Mouse (Mus musculus) liver, embryonic 11.5 days (tissue): ENCODE data around the gene Timm23. TPM values are rescaled to one million over a fixed set of nuclear protein-coding genes. Genes with fewer than 3 reads are reported as not detected.
"Not testable (repeated sequence)": the region's sequence is repeated elsewhere in the genome, so short reads cannot be mapped to it uniquely, and the experiment has no call there.

Experiments used
- ATAC-seq: fragments of 200-750 bp; cut with Nextera tagmentation; replicated peaks from 2 replicates; pipeline ENCODE4 v1.8.0; 2017; ENCODE audit warnings: moderate number of reproducible peaks, mild to moderate bottlenecking, moderate TSS enrichment, moderate library complexity; ENCODE audit not compliant: low FRiP score
- DNase-seq: peaks from one replicate; pipeline ENCODE4 v3.0.0-alpha.2; 2017; ENCODE audit warnings: low spot score
- H3K27ac ChIP-seq: fragments of 300-500 bp; sonication (generic); 2 replicates; pipeline ENCODE4 v1.5.1; 2014; ENCODE audit warnings: mild to moderate bottlenecking, low read depth, low read length, control low read depth
- H3K27me3 ChIP-seq: fragments of 300-500 bp; sonication (generic); replicated peaks from 2 replicates; pipeline ENCODE4 v1.6.1; 2014; ENCODE audit warnings: low read length, mixed read lengths; ENCODE audit not compliant: control insufficient read depth, insufficient read depth
- H3K36me3 ChIP-seq: fragments of 300-500 bp; sonication (generic); 2 replicates; pipeline ENCODE4 v1.6.1; 2014; ENCODE audit warnings: mild to moderate bottlenecking, low read length, moderate library complexity, mixed read lengths; ENCODE audit not compliant: control insufficient read depth, insufficient read depth
- H3K4me1 ChIP-seq: fragments of 300-500 bp; sonication (generic); replicated peaks from 2 replicates; pipeline ENCODE4 v1.6.1; 2014; ENCODE audit warnings: low read length, mixed read lengths; ENCODE audit not compliant: control insufficient read depth, insufficient read depth
- H3K4me2 ChIP-seq: fragments of 300-500 bp; sonication (generic); 2 replicates; pipeline ENCODE4 v1.6.1; 2014; ENCODE audit warnings: mild to moderate bottlenecking, control low read depth, moderate library complexity
- H3K4me3 ChIP-seq: fragments of 300-500 bp; sonication (generic); 2 replicates; pipeline ENCODE4 v1.5.1; 2014; ENCODE audit warnings: low read depth, low read length, control low read depth
- H3K9ac ChIP-seq: fragments of 300-500 bp; sonication (generic); 2 replicates; pipeline ENCODE4 v1.6.1; 2014; ENCODE audit warnings: low read depth, low read length, control low read depth
- H3K9me3 ChIP-seq: fragments of 300-500 bp; sonication (generic); 2 replicates; pipeline ENCODE4 v1.6.1; 2016; ENCODE audit warnings: low read length, inconsistent platforms, mixed read lengths; ENCODE audit not compliant: control insufficient read depth
- WGBS: fragments of 180-500 bp; shearing (Covaris S2); extraction: QIAGEN DNeasy Blood & Tissue Kit; methylation state at CpG from one replicate; pipeline ENCODE4 v1.1.7; 2014; 5-methylcytosine and 5-hydroxymethylcytosine counted together
- polyA plus RNA-seq: library from polyadenylated mRNA; unstranded; fragments of >200 nt; fragmentation: Nextera tagmentation; extraction: Ambion mirVana; gene quantifications from 2 replicates; pipeline ENCODE4 v1.2.1, GENCODE M21; 2014

The Timm23 gene
- polyA plus RNA-seq, 1 experiment from 2014 or later = 425 TPM

DNA sequence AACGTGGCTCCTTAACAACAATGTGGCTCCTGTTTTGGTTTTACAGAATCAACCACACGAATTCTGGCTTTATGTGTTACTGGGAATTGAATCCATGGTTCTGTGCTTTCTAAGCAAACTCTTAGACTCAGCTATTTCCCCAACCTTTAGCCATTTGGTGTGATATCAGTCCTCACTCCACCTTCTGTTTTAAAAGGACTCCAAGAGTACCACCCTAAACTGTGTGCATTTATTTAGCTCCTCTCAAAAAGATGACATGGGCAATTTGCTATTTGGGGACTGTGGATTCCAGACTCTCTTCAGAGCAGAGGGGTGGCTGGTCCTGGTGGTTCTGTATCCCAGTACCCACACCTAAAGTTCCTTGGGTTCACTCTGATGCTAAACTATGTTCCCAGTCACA is 55.1 kb downstream of the Timm23 start:
- Histone ChIP-seq H3K27me3 (no peaks in the 10 kb centered on the region), H3K9ac (no peak overlapping the region), H3K9me3 (peaks cover 6% of the 10 kb centered on the region; the same call in 1 of the 2 replicates), H3K36me3 (no peaks in the 10 kb centered on the region), H3K4me2 (peak overlapping the region; percentile 3; the same call in 1 of the 2 replicates), H3K27ac (peak overlapping the region; percentile 80), H3K4me3 (no peak overlapping the region), H3K4me1 (peaks cover 6% of the 10 kb centered on the region)
- 50% methylated on average over 2 of the region's 2 CpGs for WGBS
- ATAC-seq (no peak; the same call in 1 of the 2 replicates), DNase-seq (no peak)

- Histone ChIP-seq H3K9ac (peak overlapping the region; percentile 49), H3K4me3 (peak overlapping the region; percentile 8; the same call in 1 of the 2 replicates), H3K4me1 (peaks cover 6% of the 10 kb centered on the region), H3K4me2 (peak overlapping the region; percentile 60), H3K27me3 (no peaks in the 10 kb centered on the region), H3K36me3 (no peaks in the 10 kb centered on the region), H3K9me3 (peaks cover 6% of the 10 kb centered on the region; the same call in 1 of the 2 replicates), H3K27ac (peak overlapping the region; percentile 80)
- no peak for DNase-seq
- 33% methylated on average over 7 of the region's 7 CpGs for WGBS
- peak; percentile 96 for ATAC-seq
Measured at GRCm38 (mm10) chr14:32145809-32146511, 55.7 kb downstream of the Timm23 start.

DNA sequence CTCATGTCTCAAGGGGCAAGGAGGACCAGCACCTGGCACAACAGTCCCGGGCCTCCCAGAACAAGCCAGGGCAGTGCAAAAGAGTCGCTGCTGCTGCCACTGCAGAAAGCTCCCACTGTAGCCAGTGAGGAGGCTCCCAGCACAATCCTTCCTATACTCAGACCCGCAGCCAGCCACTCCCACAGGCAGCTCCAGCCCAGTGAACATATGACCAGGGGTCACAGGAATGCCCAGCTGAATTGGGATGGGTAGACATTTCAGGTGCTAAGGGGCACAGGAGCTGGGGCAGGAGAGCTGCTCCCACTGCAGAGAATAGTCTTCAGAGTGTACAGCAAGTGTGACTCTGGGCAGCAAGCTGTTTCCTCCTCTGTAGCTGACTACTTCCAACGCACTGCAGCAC is 56.3 kb downstream of the Timm23 start:
- Histone ChIP-seq H3K9me3 (peaks cover 6% of the 10 kb centered on the region; the same call in 1 of the 2 replicates), H3K4me2 (peak overlapping the region; percentile 60), H3K4me1 (peaks cover 6% of the 10 kb centered on the region), H3K27me3 (no peaks in the 10 kb centered on the region), H3K9ac (peak overlapping the region; percentile 49), H3K36me3 (no peaks in the 10 kb centered on the region), H3K4me3 (peak overlapping the region; percentile 8; the same call in 1 of the 2 replicates), H3K27ac (peak overlapping the region; percentile 80)
- 58% methylated on average over 4 of the region's 4 CpGs for WGBS
- 0 out of 2 replicates have a peak, but pooled peaks have one; percentile 21 for ATAC-seq
- no peak for DNase-seq

GRCm38 (mm10) chr14:32144734-32145133 is 57.0 kb downstream of the Timm23 start:
- ATAC-seq (no peak), DNase-seq (no peak)
- no peak overlapping the region for H3K9ac ChIP-seq
- H3K27ac ChIP-seq = no peak overlapping the region
- no peaks in the 10 kb centered on the region for H3K36me3 ChIP-seq
- H3K4me3 ChIP-seq = no peak overlapping the region
- H3K9me3 ChIP-seq = peaks cover 6% of the 10 kb centered on the region; the same call in 1 of the 2 replicates
- no peaks in the 10 kb centered on the region for H3K27me3 ChIP-seq
- H3K4me2 ChIP-seq = no peak overlapping the region
- H3K4me1 ChIP-seq = peaks cover 6% of the 10 kb centered on the region

DNA sequence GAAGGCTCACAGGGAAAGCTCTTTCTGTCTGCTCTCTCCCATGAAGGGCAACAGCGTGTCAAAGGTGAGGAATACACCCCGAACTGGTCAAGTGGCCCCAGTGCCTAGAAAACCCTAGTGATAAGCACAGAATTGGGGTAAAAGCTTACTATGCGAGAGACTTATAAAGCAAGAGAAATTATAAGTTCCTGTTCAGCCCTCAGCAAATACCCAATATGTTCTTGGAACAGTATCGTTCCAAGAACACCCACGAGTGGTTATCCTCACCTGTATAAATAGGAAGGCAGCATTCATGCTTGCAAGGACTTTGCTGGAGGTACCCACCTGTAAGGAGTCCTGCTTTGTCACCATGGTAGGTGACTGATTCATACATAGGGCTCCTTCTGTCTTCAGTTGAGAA is 60.0 kb downstream of the Timm23 start, which contains the start of gene Msmb:
Gene Msmb (plus strand): TSS at position 301 of the 400 bp plus-strand sequence.
- H3K27me3 ChIP-seq = no peaks in the 10 kb centered on the region
- no peaks in the 10 kb centered on the region for H3K9me3 ChIP-seq
- no peak for ATAC-seq
- no peak within 1 kb of the TSS for H3K9ac ChIP-seq
- H3K4me3 ChIP-seq = no peak within 1 kb of the TSS
- DNase-seq = no peak
- no peaks in the 10 kb centered on the region for H3K36me3 ChIP-seq
- H3K27ac ChIP-seq = no peak within 1 kb of the TSS
- WGBS = 84% methylated on average over 5 of the region's 5 CpGs
- no peak within 1 kb of the TSS for H3K4me2 ChIP-seq
- H3K4me1 ChIP-seq = peaks cover 6% of the 10 kb centered on the region

DNA sequence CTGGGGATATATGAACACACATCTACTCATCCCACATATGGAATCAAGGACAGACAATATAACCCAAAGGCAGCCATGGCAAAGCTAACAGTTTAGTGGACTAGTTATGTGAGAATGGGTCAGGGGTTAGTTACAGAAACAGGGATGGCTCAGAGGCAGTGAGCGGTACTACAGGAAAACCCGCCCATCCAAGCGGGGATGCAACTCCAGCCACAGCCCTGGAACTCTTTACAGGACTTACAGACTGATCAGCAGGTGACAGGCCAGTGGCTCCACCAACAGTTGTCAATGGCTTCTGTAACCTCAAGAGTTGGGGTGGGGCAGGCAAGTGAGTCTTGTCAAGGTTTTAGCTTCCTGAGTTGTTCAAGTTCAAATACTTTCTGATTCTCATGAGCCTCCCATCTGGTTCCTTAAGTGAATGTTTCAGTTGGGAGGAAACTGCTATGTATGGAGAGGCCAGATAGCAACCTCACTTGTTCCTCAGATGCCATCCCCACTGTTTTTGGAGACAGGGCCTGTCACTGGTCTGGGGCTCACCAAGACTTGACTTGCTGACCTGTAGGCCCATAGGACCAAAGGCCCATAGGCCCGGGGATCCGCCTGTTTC is 61.2 kb downstream of the Timm23 start:
- Histone ChIP-seq H3K9me3 (no peaks in the 10 kb centered on the region), H3K4me1 (peaks cover 13% of the 10 kb centered on the region), H3K9ac (no peak overlapping the region), H3K27ac (no peak overlapping the region), H3K4me2 (no peak overlapping the region), H3K27me3 (no peaks in the 10 kb centered on the region), H3K4me3 (no peak overlapping the region), H3K36me3 (no peaks in the 10 kb centered on the region)
- ATAC-seq (peak; percentile 44), DNase-seq (no peak)
- WGBS = 53% methylated on average over 5 of the region's 5 CpGs

GRCm38 (mm10) chr14:32136467-32136866 is 65.2 kb downstream of the Timm23 start:
- not testable (repeated sequence) for ATAC-seq, H3K9me3 ChIP-seq, H3K9ac ChIP-seq, H3K4me2 ChIP-seq, DNase-seq, H3K36me3 ChIP-seq, H3K27me3 ChIP-seq, H3K4me3 ChIP-seq, H3K27ac ChIP-seq
- WGBS = 37% methylated on average over 3 of the region's 3 CpGs
- peaks cover 38% of the 10 kb centered on the region for H3K4me1 ChIP-seq

DNA sequence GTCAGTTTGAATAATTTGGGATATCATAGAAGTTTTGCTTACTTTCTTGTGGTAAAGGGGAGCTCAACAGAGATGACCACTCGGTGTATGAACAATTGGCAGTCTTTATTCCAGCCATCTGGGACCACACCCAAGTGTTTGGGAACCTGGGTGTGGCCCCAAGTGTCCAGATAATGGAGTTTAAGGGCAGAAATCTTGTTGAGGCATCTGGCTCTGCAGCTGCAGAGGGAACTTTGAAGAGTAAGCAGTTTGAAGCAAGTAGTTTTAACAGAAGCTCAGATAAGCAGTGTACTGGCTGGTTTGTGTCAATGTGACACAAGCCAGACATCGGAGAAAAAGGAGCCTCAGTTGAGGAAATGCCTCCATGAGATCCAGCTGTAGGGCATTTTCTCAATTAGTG is 67.4 kb downstream of the Timm23 start:
- DNase-seq (no peak), ATAC-seq (peak; percentile 78)
- Histone ChIP-seq H3K36me3 (no peaks in the 10 kb centered on the region), H3K4me2 (peak overlapping the region; percentile 37), H3K27ac (peak overlapping the region; percentile 40), H3K9ac (no peak overlapping the region), H3K9me3 (no peaks in the 10 kb centered on the region), H3K4me1 (peaks cover 39% of the 10 kb centered on the region), H3K27me3 (no peaks in the 10 kb centered on the region), H3K4me3 (no peak overlapping the region)
- 15% methylated on average over 2 of the region's 2 CpGs for WGBS
